Mouse (Mus musculus): ENCODE measurements at regions not wholly inside any gene's neighbourhood (a gene's known extent, or its start where the extent isn't known, plus 50 kb on each side); places are given as distances from the start of the nearest gene placed in this dataset.

- Histone ChIP-seq H3K27ac (ENCODE audit: low read depth, low read length) (no peak overlapping the region), H3K4me2 (no peak overlapping the region), H3K4me1 (ENCODE audit: control insufficient read depth, insufficient read depth, low read length) (no peaks in the 10 kb centered on the region), H3K27me3 (ENCODE audit: control insufficient read depth, insufficient read depth, low read length) (peaks cover 9% of the 10 kb centered on the region; the same call in 1 of the 2 replicates), H3K9me3 (replicated peaks; ENCODE audit: control insufficient read depth, low read length) (no peaks in the 10 kb centered on the region), H3K36me3 (ENCODE audit: control insufficient read depth, insufficient read depth, low read length) (no peaks in the 10 kb centered on the region), H3K4me3 (ENCODE audit: low read depth, low read length) (no peak overlapping the region), H3K9ac (ENCODE audit: low read depth, low read length) (no peak overlapping the region)
- no peak for ATAC-seq (replicated peaks; ENCODE audit: insufficient number of reproducible peaks, low FRiP score, low TSS enrichment)
- WGBS (ENCODE audit: insufficient replicate concordance) = 72% methylated on average over 3 of the region's 3 CpGs
These were observed 201.6 kb downstream of the H2al1j start for GRCm38 (mm10) chrX:11529221-11529620.

- ATAC-seq (replicated peaks; ENCODE audit: insufficient number of reproducible peaks, low FRiP score, low TSS enrichment) = no peak
- no peak overlapping the region for H3K27ac ChIP-seq (ENCODE audit: low read depth, low read length)
- H3K4me3 ChIP-seq (ENCODE audit: low read depth, low read length) = no peak overlapping the region
These were observed 205.2 kb downstream of the H2al1j start for GRCm38 (mm10) chrX:11532817-11533216.

GRCm38 (mm10) chrX:11533871-11534270, 206.2 kb downstream of the H2al1j start:
- 0 out of 2 replicates have a peak, but pooled peaks cover 2% of the 10 kb centered on the region for H3K27me3 ChIP-seq (ENCODE audit: control insufficient read depth, insufficient read depth, low read length)
- H3K36me3 ChIP-seq (ENCODE audit: control insufficient read depth, insufficient read depth, low read length) = no peaks in the 10 kb centered on the region
- H3K9me3 ChIP-seq (replicated peaks; ENCODE audit: control insufficient read depth, low read length) = no peaks in the 10 kb centered on the region; the same call in 1 of the 2 replicates
- H3K4me2 ChIP-seq = no peak overlapping the region
- ATAC-seq (replicated peaks; ENCODE audit: insufficient number of reproducible peaks, low FRiP score, low TSS enrichment) = no peak
- no peak overlapping the region for H3K27ac ChIP-seq (ENCODE audit: low read depth, low read length)
- WGBS (ENCODE audit: insufficient replicate concordance) = 77% methylated on average over 8 of the region's 8 CpGs
- H3K4me1 ChIP-seq (ENCODE audit: control insufficient read depth, insufficient read depth, low read length) = no peaks in the 10 kb centered on the region
- no peak overlapping the region for H3K4me3 ChIP-seq (ENCODE audit: low read depth, low read length)
- H3K9ac ChIP-seq (ENCODE audit: low read depth, low read length) = no peak overlapping the region

More at GRCm38 (mm10) chrX:11532817-11533216, 205.2 kb downstream of the H2al1j start:
- 82% methylated on average over 4 of the region's 4 CpGs for WGBS (ENCODE audit: insufficient replicate concordance)
- Histone ChIP-seq H3K27me3 (ENCODE audit: control insufficient read depth, insufficient read depth, low read length) (0 out of 2 replicates have a peak, but pooled peaks cover 4% of the 10 kb centered on the region), H3K36me3 (ENCODE audit: control insufficient read depth, insufficient read depth, low read length) (no peaks in the 10 kb centered on the region), H3K9me3 (replicated peaks; ENCODE audit: control insufficient read depth, low read length) (no peaks in the 10 kb centered on the region; the same call in 1 of the 2 replicates), H3K9ac (ENCODE audit: low read depth, low read length) (no peak overlapping the region), H3K4me2 (no peak overlapping the region), H3K4me1 (ENCODE audit: control insufficient read depth, insufficient read depth, low read length) (no peaks in the 10 kb centered on the region)

DNA sequence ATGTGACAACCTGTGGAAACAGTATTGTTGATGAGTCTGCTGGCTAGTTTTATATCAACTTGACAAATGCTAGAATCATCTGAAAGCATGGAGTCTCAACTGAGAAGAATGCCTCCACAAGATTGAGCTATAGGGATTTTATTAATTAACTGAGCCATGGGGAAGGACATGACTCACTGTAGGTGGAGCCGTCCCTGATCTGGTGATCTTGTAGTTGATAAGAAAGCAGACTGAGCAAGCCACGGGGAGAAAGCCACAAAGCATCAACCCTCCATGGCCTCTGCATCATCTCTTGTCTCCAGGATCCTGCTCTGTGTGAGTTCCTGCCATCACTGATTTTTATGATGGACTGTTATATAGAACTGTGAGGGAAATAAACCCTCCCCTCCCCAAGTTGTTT, 213.4 kb downstream of the H2al1j start:
- no peak for ATAC-seq (replicated peaks; ENCODE audit: insufficient number of reproducible peaks, low FRiP score, low TSS enrichment)
- Histone ChIP-seq H3K4me2 (no peak overlapping the region), H3K4me1 (ENCODE audit: control insufficient read depth, insufficient read depth, low read length) (no peaks in the 10 kb centered on the region), H3K27ac (ENCODE audit: low read depth, low read length) (no peak overlapping the region), H3K9me3 (replicated peaks; ENCODE audit: control insufficient read depth, low read length) (no peaks in the 10 kb centered on the region; the same call in 1 of the 2 replicates), H3K9ac (ENCODE audit: low read depth, low read length) (no peak overlapping the region), H3K27me3 (ENCODE audit: control insufficient read depth, insufficient read depth, low read length) (0 out of 2 replicates have a peak, but pooled peaks cover 5% of the 10 kb centered on the region), H3K36me3 (ENCODE audit: control insufficient read depth, insufficient read depth, low read length) (no peaks in the 10 kb centered on the region), H3K4me3 (ENCODE audit: low read depth, low read length) (no peak overlapping the region)
- 49% methylated on average over 2 of the region's 2 CpGs for WGBS (ENCODE audit: insufficient replicate concordance)

DNA sequence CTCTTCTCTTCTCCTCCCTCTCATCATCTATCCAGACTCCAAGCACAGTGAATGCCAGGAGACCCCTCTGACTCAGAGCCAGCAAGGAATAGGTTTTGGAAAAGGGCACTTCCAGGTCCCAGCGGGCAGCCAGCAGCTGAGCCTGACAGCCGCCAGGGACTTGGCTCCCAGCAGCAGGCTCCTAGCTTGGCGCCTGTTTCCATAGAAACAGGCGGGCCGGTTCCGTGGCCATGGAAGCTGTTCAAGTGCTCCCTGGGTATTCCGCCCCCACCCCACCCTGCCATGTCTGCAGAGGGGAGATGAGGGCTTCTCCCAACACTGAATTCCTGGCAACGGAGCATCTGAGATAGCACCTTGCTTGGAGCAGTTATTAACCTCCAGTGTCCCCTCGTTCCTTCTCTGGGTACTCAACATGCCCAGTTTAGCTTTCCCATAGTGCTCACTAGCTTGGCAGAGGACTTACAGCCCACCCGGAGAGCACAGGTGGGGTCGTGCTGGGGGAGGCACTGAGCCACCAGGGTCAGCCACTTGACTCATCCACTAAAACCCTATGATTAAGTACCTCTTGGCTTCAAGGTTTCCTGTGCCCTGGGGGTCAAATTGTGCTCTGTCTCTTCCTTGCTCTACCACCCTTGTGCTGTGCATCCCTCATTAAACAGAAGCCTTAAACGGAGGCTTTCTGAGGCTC, 222.7 kb downstream of the H2al1j start:
- 24% methylated on average over 12 of the region's 12 CpGs for WGBS (ENCODE audit: insufficient replicate concordance)
- Histone ChIP-seq H3K27me3 (ENCODE audit: control insufficient read depth, insufficient read depth, low read length) (peaks cover 20% of the 10 kb centered on the region), H3K4me1 (ENCODE audit: control insufficient read depth, insufficient read depth, low read length) (no peaks in the 10 kb centered on the region), H3K9me3 (replicated peaks; ENCODE audit: control insufficient read depth, low read length) (no peaks in the 10 kb centered on the region), H3K27ac (ENCODE audit: low read depth, low read length) (no peak overlapping the region), H3K4me3 (ENCODE audit: low read depth, low read length) (no peak overlapping the region), H3K4me2 (peak overlapping the region; percentile 32; the same call in 1 of the 2 replicates), H3K36me3 (ENCODE audit: control insufficient read depth, insufficient read depth, low read length) (no peaks in the 10 kb centered on the region), H3K9ac (ENCODE audit: low read depth, low read length) (no peak overlapping the region)
- ATAC-seq (replicated peaks; ENCODE audit: insufficient number of reproducible peaks, low FRiP score, low TSS enrichment) = no peak

DNA sequence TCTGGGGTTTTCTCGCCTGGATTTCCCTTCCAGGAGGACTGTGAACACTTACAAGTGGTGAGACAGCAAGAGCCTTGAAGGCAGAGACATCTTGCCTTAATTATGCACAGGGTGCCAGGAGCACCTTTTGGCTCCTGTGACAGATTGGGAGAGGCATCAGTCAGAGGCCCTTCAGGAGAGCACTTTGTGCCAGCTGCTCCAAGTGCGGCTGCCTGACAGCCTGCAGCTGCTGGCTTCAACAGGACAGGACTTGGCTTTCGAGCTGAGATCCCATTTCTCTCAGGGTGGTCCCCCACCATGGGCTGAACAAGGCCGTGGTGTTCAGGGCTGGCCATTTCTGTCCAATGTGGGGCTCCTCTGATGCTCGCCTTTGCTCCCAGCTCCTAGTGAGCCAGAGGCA, 224.6 kb downstream of the H2al1j start:
- Histone ChIP-seq H3K9me3 (replicated peaks; ENCODE audit: control insufficient read depth, low read length) (no peaks in the 10 kb centered on the region), H3K4me2 (no peak overlapping the region), H3K4me3 (ENCODE audit: low read depth, low read length) (no peak overlapping the region), H3K36me3 (ENCODE audit: control insufficient read depth, insufficient read depth, low read length) (no peaks in the 10 kb centered on the region), H3K27ac (ENCODE audit: low read depth, low read length) (no peak overlapping the region), H3K27me3 (ENCODE audit: control insufficient read depth, insufficient read depth, low read length) (peaks cover 20% of the 10 kb centered on the region), H3K4me1 (ENCODE audit: control insufficient read depth, insufficient read depth, low read length) (no peaks in the 10 kb centered on the region), H3K9ac (ENCODE audit: low read depth, low read length) (no peak overlapping the region)
- ATAC-seq (replicated peaks; ENCODE audit: insufficient number of reproducible peaks, low FRiP score, low TSS enrichment) = no peak
- 51% methylated on average over 5 of the region's 5 CpGs for WGBS (ENCODE audit: insufficient replicate concordance)

- Histone ChIP-seq H3K36me3 (ENCODE audit: control insufficient read depth, insufficient read depth, low read length) (no peaks in the 10 kb centered on the region), H3K27me3 (ENCODE audit: control insufficient read depth, insufficient read depth, low read length) (peaks cover 17% of the 10 kb centered on the region), H3K9me3 (replicated peaks; ENCODE audit: control insufficient read depth, low read length) (no peaks in the 10 kb centered on the region), H3K4me1 (ENCODE audit: control insufficient read depth, insufficient read depth, low read length) (no peaks in the 10 kb centered on the region), H3K27ac (ENCODE audit: low read depth, low read length) (no peak overlapping the region), H3K4me2 (no peak overlapping the region), H3K4me3 (ENCODE audit: low read depth, low read length) (no peak overlapping the region), H3K9ac (ENCODE audit: low read depth, low read length) (no peak overlapping the region)
- WGBS (ENCODE audit: insufficient replicate concordance) = 77% methylated on average over 7 of the region's 7 CpGs
- ATAC-seq (replicated peaks; ENCODE audit: insufficient number of reproducible peaks, low FRiP score, low TSS enrichment) = no peak
These were observed 227.5 kb downstream of the H2al1j start for GRCm38 (mm10) chrX:11555035-11555570.

DNA sequence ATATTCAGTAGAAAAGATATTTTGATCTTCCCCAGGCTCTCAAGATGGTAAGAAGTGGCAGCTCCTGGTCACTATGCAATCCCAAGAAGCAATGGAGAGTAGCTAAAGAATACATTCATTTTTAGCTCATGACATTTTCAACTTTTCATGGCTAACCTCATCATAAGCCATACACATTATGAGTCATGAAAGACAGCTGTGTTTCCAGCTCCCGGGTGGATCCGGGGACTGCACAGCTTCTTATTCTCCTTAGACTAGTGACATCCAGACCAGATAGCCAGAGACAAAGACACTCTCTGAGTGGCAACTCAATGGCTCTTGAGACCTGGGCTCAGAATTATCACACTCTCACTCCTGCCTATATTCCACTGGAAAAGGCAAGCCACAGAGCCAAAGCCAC, 230.6 kb downstream of the H2al1j start:
- H3K9me3 ChIP-seq (replicated peaks; ENCODE audit: control insufficient read depth, low read length) = no peaks in the 10 kb centered on the region
- H3K27me3 ChIP-seq (ENCODE audit: control insufficient read depth, insufficient read depth, low read length) = peaks cover 10% of the 10 kb centered on the region; the same call in 1 of the 2 replicates
- no peaks in the 10 kb centered on the region for H3K36me3 ChIP-seq (ENCODE audit: control insufficient read depth, insufficient read depth, low read length)
- no peak overlapping the region for H3K4me2 ChIP-seq
- no peak overlapping the region for H3K4me3 ChIP-seq (ENCODE audit: low read depth, low read length)
- WGBS (ENCODE audit: insufficient replicate concordance) = 90% methylated on average over 2 of the region's 2 CpGs
- no peak for ATAC-seq (replicated peaks; ENCODE audit: insufficient number of reproducible peaks, low FRiP score, low TSS enrichment)
- no peaks in the 10 kb centered on the region; the same call in 1 of the 2 replicates for H3K4me1 ChIP-seq (ENCODE audit: control insufficient read depth, insufficient read depth, low read length)
- no peak overlapping the region for H3K9ac ChIP-seq (ENCODE audit: low read depth, low read length)
- H3K27ac ChIP-seq (ENCODE audit: low read depth, low read length) = no peak overlapping the region
